Mouse (Mus musculus) heart, adult 2 months (tissue): Measurements from ENCODE around the gene Hnrnpul1. TPM values are rescaled to one million over a fixed set of nuclear protein-coding genes. Genes with fewer than 3 reads are reported as not detected.

ENCODE experiments used
- DNase-seq, 2 experiments: peaks; one replicate each; pipeline ENCODE4 v3.0.0; 2021
- H3K27ac ChIP-seq: fragments of 200-600 bp; 2 replicates; pipeline ENCODE4 v1.8.1; 2022
- H3K27me3 ChIP-seq: fragments of 200-500 bp; 2 replicates; pipeline ENCODE4 v1.6.1; 2012; ENCODE audit warnings: mild to moderate bottlenecking, low read length, inconsistent platforms, mixed read lengths; ENCODE audit not compliant: control insufficient read depth, insufficient read depth
- H3K36me3 ChIP-seq: fragments of 200-500 bp; 2 replicates; pipeline ENCODE4 v1.6.1; 2012; ENCODE audit warnings: low read length, inconsistent platforms; ENCODE audit not compliant: control insufficient read depth, insufficient read depth
- H3K4me1 ChIP-seq: fragments of 200-500 bp; 2 replicates; pipeline ENCODE4 v1.6.1; 2011; ENCODE audit warnings: low read length; ENCODE audit not compliant: control insufficient read depth, insufficient read depth
- H3K4me3 ChIP-seq: fragments of 200-600 bp; 2 replicates; pipeline ENCODE4 v1.8.1; 2022
- H3K79me2 ChIP-seq: fragments of 200-500 bp; replicated peaks from 2 replicates; pipeline ENCODE4 v1.6.1; 2012; ENCODE audit warnings: mild to moderate bottlenecking, inconsistent platforms, low read length, moderate library complexity, mixed read lengths; ENCODE audit not compliant: control insufficient read depth, insufficient read depth
- H3K9ac ChIP-seq: fragments of 200-500 bp; 2 replicates; pipeline ENCODE4 v1.6.1; 2012; ENCODE audit warnings: low read depth, mild to moderate bottlenecking, control low read depth, inconsistent platforms, low read length, mixed read lengths
- CTCF ChIP-seq: fragments of 200-600 bp; IDR thresholded peaks from 2 replicates; pipeline ENCODE4 v1.8.1; 2022; ENCODE audit warnings: antibody characterized with exemption, mild to moderate bottlenecking, moderate library complexity
- EP300 ChIP-seq: fragments of 200-500 bp; IDR thresholded peaks from 2 replicates; pipeline ENCODE4 v1.6.1; 2011; ENCODE audit warnings: low read depth, low read length, control low read depth; ENCODE audit not compliant: insufficient read depth
- POLR2A ChIP-seq: fragments of 200-500 bp; IDR thresholded peaks from 2 replicates; pipeline ENCODE4 v1.6.1; 2011; ENCODE audit warnings: mild to moderate bottlenecking, low read depth, low read length, control low read depth; ENCODE audit not compliant: insufficient read depth
- WGBS: fragments of 180-500 bp; shearing (Covaris S2); methylation state at CpG from one replicate; pipeline ENCODE4 v1.1.7; 2018; 5-methylcytosine and 5-hydroxymethylcytosine counted together
- intact Hi-C: fragments of 180-260 bp; cut with DNase I; formaldehyde crosslinking; loops from one replicate; pipeline ENCODE4 v1.15.1; 2025
- polyA plus RNA-seq: library from polyadenylated mRNA; depleted of rRNA; stranded (reverse); fragments of >200 nt; gene quantifications from 2 replicates; pipeline ENCODE4 v1.2.3, GENCODE M21; 2012
- total RNA-seq, 2 experiments: library from RNA; stranded (reverse); gene quantifications; 2 replicates each; pipeline ENCODE4 v1.2.3; 2021

Gene Hnrnpul1
- total and polyA plus RNA-seq, 3 experiments = 29.4 to 76.2 (median 71.0) TPM

DNA sequence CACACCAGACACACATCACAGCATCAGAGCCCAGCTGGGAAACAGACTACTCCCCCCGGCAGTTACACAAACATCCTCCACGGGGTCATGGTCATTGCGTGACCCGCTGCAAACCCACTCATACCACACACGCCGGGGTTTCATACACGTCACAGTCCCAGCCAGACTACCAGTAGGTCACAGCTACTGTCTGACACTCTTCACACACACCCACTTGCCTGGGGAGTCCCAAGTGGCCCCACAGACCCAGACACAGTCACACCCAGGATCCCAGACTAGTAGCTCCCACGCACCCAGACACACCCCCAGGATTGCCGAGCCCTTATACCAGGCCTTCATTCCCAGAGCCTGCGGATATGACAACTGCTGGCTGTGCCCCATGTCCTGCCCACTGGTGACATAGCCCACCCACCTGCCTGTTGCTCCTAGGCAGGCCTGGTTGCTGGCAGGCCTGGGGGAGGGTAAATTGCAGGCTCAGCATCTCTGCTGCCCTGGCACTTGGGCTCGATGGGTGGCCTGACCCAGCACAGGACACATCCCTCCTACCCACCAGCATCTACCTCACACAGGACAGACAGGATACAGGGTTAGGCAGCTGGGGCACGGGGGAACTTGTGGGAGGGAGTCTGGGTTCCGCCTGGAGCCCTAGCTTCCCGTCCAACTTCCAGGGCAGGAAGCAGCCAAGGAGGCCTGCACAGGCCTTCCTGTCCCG, 46.8 kb downstream of the Hnrnpul1 start:
- Histone ChIP-seq H3K4me3 (peak overlapping the region; percentile 30), H3K36me3 (peaks cover 8% of the 10 kb centered on the region), H3K4me1 (peaks cover 46% of the 10 kb centered on the region), H3K27ac (peak overlapping the region; percentile 85), H3K9ac (peak overlapping the region; percentile 9), H3K27me3 (no peaks in the 10 kb centered on the region), H3K79me2 (no peaks in the 10 kb centered on the region)
- no peak for TF ChIP-seq CTCF
- TF ChIP-seq POLR2A = no peak
- TF ChIP-seq EP300 = peak; percentile 84
- DNase-seq = peak; percentile 75 to 84
- intact Hi-C loops = loop anchor here (1.0 kb wide), 1 partner anchor 18 kb away; no protein-coding TSS in a partner anchor
- 30% methylated on average over 15 of the region's 15 CpGs for WGBS

DNA sequence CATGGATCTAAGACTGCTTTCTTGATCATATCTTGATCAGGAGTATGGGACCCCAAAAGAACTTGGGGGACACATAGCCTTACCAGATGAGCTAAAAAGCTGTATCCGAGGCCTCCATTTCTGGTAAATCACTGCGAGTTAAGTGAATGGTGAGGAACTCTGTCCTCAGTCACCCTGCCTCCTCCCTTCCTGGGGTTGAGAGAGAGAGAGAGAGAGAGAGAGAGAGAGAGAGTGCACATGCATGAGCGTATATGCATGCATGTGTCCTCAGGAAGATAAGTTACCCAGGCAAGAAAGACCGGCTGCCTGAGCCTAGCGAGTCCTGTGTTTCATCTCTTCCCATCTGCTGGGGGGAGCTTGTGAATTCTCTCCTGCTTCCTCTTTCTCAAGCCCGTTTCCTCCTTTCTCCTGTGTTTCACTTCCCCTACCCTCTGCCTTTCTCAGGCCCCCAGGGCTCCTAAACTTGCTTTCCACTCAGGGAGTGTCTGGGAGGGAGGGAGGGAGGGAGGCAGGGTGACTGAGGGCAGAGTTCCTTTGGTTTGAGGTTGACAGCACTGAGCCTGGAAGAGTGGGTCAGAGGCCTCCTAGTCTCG, 47.9 kb downstream of the Hnrnpul1 start:
- no peak overlapping the region for H3K4me3 ChIP-seq
- H3K79me2 ChIP-seq = no peaks in the 10 kb centered on the region
- H3K36me3 ChIP-seq = peaks cover 8% of the 10 kb centered on the region
- intact Hi-C loops = no loop called here
- no peaks in the 10 kb centered on the region for H3K27me3 ChIP-seq
- no peak for TF ChIP-seq POLR2A
- TF ChIP-seq CTCF = no peak
- TF ChIP-seq EP300 = no peak
- H3K9ac ChIP-seq = no peak overlapping the region
- peak overlapping the region; percentile 85 for H3K27ac ChIP-seq
- WGBS = 42% methylated on average over 7 of the region's 7 CpGs
- peaks cover 46% of the 10 kb centered on the region for H3K4me1 ChIP-seq
- DNase-seq = peak in 1 of 2 experiments; percentile 39

DNA sequence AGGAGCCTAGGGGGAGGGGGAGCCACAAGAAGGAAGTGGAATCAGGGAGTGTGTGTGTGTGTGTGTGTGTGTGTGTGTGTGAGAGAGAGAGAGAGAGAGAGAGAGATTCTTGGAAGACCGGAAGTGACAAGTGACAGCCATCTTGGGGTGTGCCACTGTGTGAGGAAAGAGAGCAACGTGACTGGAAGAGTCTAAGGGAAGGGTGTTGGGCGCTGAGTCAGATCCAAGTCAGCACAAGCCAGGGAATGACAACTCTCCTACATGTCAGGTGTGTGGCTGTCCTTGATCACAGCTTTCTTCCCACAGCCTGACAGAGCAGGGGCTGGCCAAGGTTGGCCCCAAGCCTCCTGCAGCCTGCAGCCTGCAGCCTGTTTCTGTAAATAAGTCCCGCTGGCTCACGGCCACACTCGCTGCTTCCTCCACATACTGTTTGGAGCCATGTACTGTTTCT, 48.7 kb downstream of the Hnrnpul1 start:
- DNase-seq = peak; percentile 61 to 76
- H3K36me3 ChIP-seq = peaks cover 8% of the 10 kb centered on the region
- H3K27ac ChIP-seq = peak overlapping the region; percentile 85
- peaks cover 43% of the 10 kb centered on the region for H3K4me1 ChIP-seq
- no peaks in the 10 kb centered on the region for H3K27me3 ChIP-seq
- TF ChIP-seq CTCF (no peak), EP300 (peak; percentile 83), POLR2A (0 out of 2 replicates have a peak, but pooled peaks have one; percentile 21)
- WGBS = 13% methylated on average over 6 of the region's 6 CpGs
- no peaks in the 10 kb centered on the region for H3K79me2 ChIP-seq
- no peak overlapping the region for H3K4me3 ChIP-seq
- intact Hi-C loops = no loop called here
- H3K9ac ChIP-seq = no peak overlapping the region

DNA sequence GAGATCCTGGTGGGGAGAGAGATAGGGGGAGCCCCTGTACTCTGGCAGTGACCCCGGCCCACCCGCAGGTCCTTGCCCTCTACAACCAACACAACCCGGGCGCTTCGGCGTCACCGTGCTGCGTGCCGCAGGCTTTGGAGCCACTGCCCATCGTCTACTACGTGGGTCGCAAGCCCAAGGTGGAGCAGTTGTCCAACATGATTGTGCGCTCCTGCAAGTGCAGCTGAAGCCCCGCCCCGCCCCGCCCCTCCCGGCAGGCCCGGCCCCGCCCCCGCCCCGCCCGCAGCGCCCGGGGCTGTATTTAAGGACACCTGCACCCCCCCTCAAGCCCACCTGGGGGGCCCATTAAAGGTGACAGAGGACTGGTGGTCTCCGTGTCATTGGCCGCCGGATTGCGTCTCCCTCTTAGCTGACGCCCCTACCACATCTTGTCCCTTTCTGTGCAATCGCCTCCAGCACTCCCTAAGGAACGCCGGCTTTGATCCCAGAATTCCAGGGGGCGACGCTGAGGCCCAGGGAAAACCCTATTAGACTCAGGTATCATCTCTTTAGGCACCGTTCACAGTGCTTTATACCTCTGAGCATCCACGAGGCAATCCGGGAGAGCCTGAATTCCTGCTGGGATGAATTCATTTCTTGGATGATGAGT, 49.7 kb downstream of the Hnrnpul1 start:
- 45% methylated on average over 36 of the region's 37 CpGs for WGBS
- Histone ChIP-seq H3K36me3 (peaks cover 8% of the 10 kb centered on the region), H3K79me2 (no peaks in the 10 kb centered on the region), H3K4me3 (no peak overlapping the region; the same call in 1 of the 2 replicates), H3K27me3 (no peaks in the 10 kb centered on the region), H3K4me1 (peaks cover 40% of the 10 kb centered on the region), H3K9ac (no peak overlapping the region), H3K27ac (peak overlapping the region; percentile 68)
- intact Hi-C loops = no loop called here
- TF ChIP-seq CTCF = no peak
- TF ChIP-seq EP300 = no peak
- TF ChIP-seq POLR2A = no peak
- no peak for DNase-seq

DNA sequence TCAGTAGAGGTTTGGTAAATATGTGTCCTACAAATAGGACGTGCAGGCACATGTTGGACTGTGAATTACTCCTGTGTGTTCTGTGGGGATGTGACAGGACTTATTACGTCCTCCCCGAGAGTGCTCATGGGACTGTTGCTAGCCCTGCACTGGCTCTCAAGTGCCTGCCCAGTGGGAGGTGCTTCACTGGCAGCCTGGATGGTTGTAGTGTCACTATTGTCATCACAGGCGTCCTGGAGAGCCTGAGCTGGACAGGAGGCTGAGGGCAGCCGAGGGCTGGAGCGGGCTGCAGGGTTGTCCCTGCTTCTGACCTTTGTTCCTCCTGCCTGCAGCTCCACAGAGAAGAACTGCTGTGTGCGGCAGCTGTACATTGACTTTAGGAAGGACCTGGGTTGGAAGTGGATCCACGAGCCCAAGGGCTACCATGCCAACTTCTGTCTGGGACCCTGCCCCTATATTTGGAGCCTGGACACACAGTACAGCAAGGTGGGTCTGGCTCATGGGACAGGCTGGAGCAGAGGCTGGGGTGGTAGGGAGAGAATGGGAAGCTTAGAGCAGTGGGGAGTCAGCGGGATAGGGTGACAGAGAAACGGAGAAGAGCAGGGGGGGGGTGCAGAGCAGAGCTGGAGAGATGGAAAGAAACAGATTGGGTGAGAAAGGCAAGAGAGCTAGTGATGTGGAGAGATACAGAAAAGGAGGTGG, 50.6 kb downstream of the Hnrnpul1 start:
- Histone ChIP-seq H3K79me2 (no peaks in the 10 kb centered on the region), H3K27ac (peak overlapping the region; percentile 27), H3K4me3 (peak overlapping the region; percentile 11; the same call in 1 of the 2 replicates), H3K4me1 (peaks cover 35% of the 10 kb centered on the region), H3K27me3 (no peaks in the 10 kb centered on the region), H3K36me3 (peaks cover 8% of the 10 kb centered on the region), H3K9ac (peak overlapping the region; percentile 42; the same call in 1 of the 2 replicates)
- intact Hi-C loops = no loop called here
- TF ChIP-seq EP300 = peak; percentile 48; the same call in 1 of the 2 replicates
- TF ChIP-seq POLR2A = peak; percentile 60; the same call in 1 of the 2 replicates
- no peak for TF ChIP-seq CTCF
- WGBS = 31% methylated on average over 10 of the region's 10 CpGs
- DNase-seq = peak; percentile 43 to 61
